Mouse (Mus musculus): Measurements from ENCODE around the gene Map1lc3b. TPM values are rescaled to one million over a fixed set of nuclear protein-coding genes. Genes with fewer than 3 reads are reported as not detected.

Gene Map1lc3b
- total and polyA plus RNA-seq, 3 experiments = 56.4 to 68.8 TPM; not detected in 1

- no peak overlapping the region for H3K4me3 ChIP-seq (ENCODE audit: control insufficient read depth in 1 of 2, insufficient read depth in 1 of 2, low read depth in 2 of 2, low read length in 2 of 2)
- no peaks in the 10 kb centered on the region for H3K36me3 ChIP-seq (ENCODE audit: control insufficient read depth in 1 of 2, insufficient read depth in 2 of 2, low read length in 2 of 2)
- no peak for TF ChIP-seq MAFK (IDR thresholded peaks at IDR 0.05; ENCODE audit: borderline replicate concordance, low read depth, low read length)
- TF ChIP-seq POLR2AphosphoS2 (IDR thresholded peaks at IDR 0.05; ENCODE audit: low read length) = no peak
- no peak for TF ChIP-seq MYB (IDR thresholded peaks at IDR 0.05; ENCODE audit: low read depth, low read length)
- TF ChIP-seq GATA1 (IDR thresholded peaks at IDR 0.05; ENCODE audit: low read depth, low read length) = no peak
- no peak for TF ChIP-seq SMC3 (IDR thresholded peaks at IDR 0.05; ENCODE audit: low read depth, low read length)
- no peak for TF ChIP-seq MAX (IDR thresholded peaks at IDR 0.05; ENCODE audit: low read length)
- no peak for TF ChIP-seq TBP (IDR thresholded peaks at IDR 0.05; ENCODE audit: low read depth, low read length)
- no peak for TF ChIP-seq NELFE (IDR thresholded peaks at IDR 0.05; ENCODE audit: low read depth, low read length)
- no peak for TF ChIP-seq USF2 (IDR thresholded peaks at IDR 0.05; ENCODE audit: borderline replicate concordance in 1 of 2, insufficient read depth in 1 of 2, low read depth in 1 of 2, low read length in 2 of 2)
- TF ChIP-seq RCOR1 (IDR thresholded peaks at IDR 0.05; ENCODE audit: low read depth, low read length) = no peak
- TF ChIP-seq RAD21 (IDR thresholded peaks at IDR 0.05; ENCODE audit: low read depth, low read length) = no peak
- TF ChIP-seq HCFC1 (IDR thresholded peaks at IDR 0.05; ENCODE audit: low read depth, low read length) = no peak
- no peak for TF ChIP-seq ZMIZ1 (IDR thresholded peaks at IDR 0.05; ENCODE audit: low read depth, low read length)
- no peak for TF ChIP-seq JUND (IDR thresholded peaks at IDR 0.05; ENCODE audit: low read depth, low read length)
- no peak for TF ChIP-seq BHLHE40 (IDR thresholded peaks at IDR 0.05; ENCODE audit: borderline replicate concordance, low read depth, low read length)
- no peak for TF ChIP-seq TCF12 (IDR thresholded peaks at IDR 0.05; ENCODE audit: low read depth, low read length)
- no peak for TF ChIP-seq ZKSCAN1 (IDR thresholded peaks at IDR 0.05; ENCODE audit: low read depth, low read length)
- no peaks in the 10 kb centered on the region; a peak in 1 of 4 replicates for H3K4me1 ChIP-seq (ENCODE audit: control insufficient read depth in 1 of 2, insufficient read depth in 2 of 2, low read length in 2 of 2)
- peaks cover 36% of the 10 kb centered on the region for H3K79me2 ChIP-seq (ENCODE audit: control insufficient read depth, insufficient read depth, low read length, poor library complexity)
- H3K27ac ChIP-seq (ENCODE audit: control insufficient read depth, low read depth, low read length) = no peak overlapping the region
- DNase-seq (ENCODE audit: low read depth, low spot score) = no peak
- no peaks in the 10 kb centered on the region for H3K27me3 ChIP-seq (ENCODE audit: control insufficient read depth in 1 of 2, insufficient read depth in 2 of 2, low read length in 2 of 2)
- H3K9ac ChIP-seq (ENCODE audit: control insufficient read depth, low read depth, low read length, poor library complexity, severe bottlenecking) = no peak overlapping the region
- no peaks in the 10 kb centered on the region for H3K9me3 ChIP-seq (replicated peaks; ENCODE audit: insufficient read depth, low read length)
These were observed 19.4 kb upstream of the Map1lc3b start for GRCm38 (mm10) chr8:121570801-121571200.

GRCm38 (mm10) chr8:121572121-121572520 is 18.0 kb upstream of the Map1lc3b start:
- Histone ChIP-seq H3K4me1 (ENCODE audit: control insufficient read depth in 1 of 2, insufficient read depth in 2 of 2, low read length in 2 of 2) (peaks cover 0 to 5% of the 10 kb centered on the region in 2 experiments; a peak in 2 of 4 replicates), H3K79me2 (ENCODE audit: control insufficient read depth, insufficient read depth, low read length, poor library complexity) (peaks cover 49% of the 10 kb centered on the region), H3K27me3 (ENCODE audit: control insufficient read depth in 1 of 2, insufficient read depth in 2 of 2, low read length in 2 of 2) (no peaks in the 10 kb centered on the region), H3K9ac (ENCODE audit: control insufficient read depth, low read depth, low read length, poor library complexity, severe bottlenecking) (no peak overlapping the region), H3K27ac (ENCODE audit: control insufficient read depth, low read depth, low read length) (no peak overlapping the region), H3K36me3 (ENCODE audit: control insufficient read depth in 1 of 2, insufficient read depth in 2 of 2, low read length in 2 of 2) (peaks cover 0 to 3% of the 10 kb centered on the region in 2 experiments; a peak in 1 of 4 replicates), H3K9me3 (replicated peaks; ENCODE audit: insufficient read depth, low read length) (no peaks in the 10 kb centered on the region), H3K4me3 (ENCODE audit: control insufficient read depth in 1 of 2, insufficient read depth in 1 of 2, low read depth in 2 of 2, low read length in 2 of 2) (no peak overlapping the region)
- TF ChIP-seq HCFC1 (IDR thresholded peaks at IDR 0.05; ENCODE audit: low read depth, low read length) = no peak
- no peak for TF ChIP-seq CHD1 (IDR thresholded peaks at IDR 0.05; ENCODE audit: low read depth, low read length)
- no peak for TF ChIP-seq TAL1 (IDR thresholded peaks at IDR 0.05; ENCODE audit: low read length)
- no peak for TF ChIP-seq TBP (IDR thresholded peaks at IDR 0.05; ENCODE audit: low read depth, low read length)
- TF ChIP-seq ZKSCAN1 (IDR thresholded peaks at IDR 0.05; ENCODE audit: low read depth, low read length) = no peak
- no peak for TF ChIP-seq MXI1 (IDR thresholded peaks at IDR 0.05; ENCODE audit: low read depth, low read length)
- no peak for TF ChIP-seq ZMIZ1 (IDR thresholded peaks at IDR 0.05; ENCODE audit: low read depth, low read length)
- no peak for TF ChIP-seq NRF1 (IDR thresholded peaks at IDR 0.05; ENCODE audit: insufficient read depth, low read depth, low read length, poor library complexity, severe bottlenecking)
- no peak for TF ChIP-seq MYB (IDR thresholded peaks at IDR 0.05; ENCODE audit: low read depth, low read length)
- TF ChIP-seq TCF12 (IDR thresholded peaks at IDR 0.05; ENCODE audit: low read depth, low read length) = no peak
- no peak for TF ChIP-seq JUND (IDR thresholded peaks at IDR 0.05; ENCODE audit: low read depth, low read length)
- TF ChIP-seq CHD2 (IDR thresholded peaks at IDR 0.05; ENCODE audit: low read length) = no peak
- no peak for TF ChIP-seq SMC3 (IDR thresholded peaks at IDR 0.05; ENCODE audit: low read depth, low read length)
- TF ChIP-seq ZC3H11A (IDR thresholded peaks at IDR 0.05; ENCODE audit: low read depth, low read length) = no peak
- no peak for TF ChIP-seq POLR2A (IDR thresholded peaks at IDR 0.05; ENCODE audit: control insufficient read depth in 1 of 2, insufficient read depth in 1 of 2, low read depth in 1 of 2, low read length in 2 of 2, poor library complexity in 1 of 2)
- TF ChIP-seq MYC (IDR thresholded peaks at IDR 0.05; ENCODE audit: low read depth, low read length) = no peak
- TF ChIP-seq UBTF (IDR thresholded peaks at IDR 0.05; ENCODE audit: borderline replicate concordance, insufficient read depth, low read depth, low read length) = no peak
- no peak for DNase-seq (ENCODE audit: low read depth, low spot score)
